Mouse (Mus musculus): ENCODE measurements around the gene Foxq1. TPM values are rescaled to one million over a fixed set of nuclear protein-coding genes. Genes with fewer than 3 reads are reported as not detected.

Gene Foxq1
- total RNA-seq (2023): under 1 TPM; 0.55 to 0.67 TPM

DNA sequence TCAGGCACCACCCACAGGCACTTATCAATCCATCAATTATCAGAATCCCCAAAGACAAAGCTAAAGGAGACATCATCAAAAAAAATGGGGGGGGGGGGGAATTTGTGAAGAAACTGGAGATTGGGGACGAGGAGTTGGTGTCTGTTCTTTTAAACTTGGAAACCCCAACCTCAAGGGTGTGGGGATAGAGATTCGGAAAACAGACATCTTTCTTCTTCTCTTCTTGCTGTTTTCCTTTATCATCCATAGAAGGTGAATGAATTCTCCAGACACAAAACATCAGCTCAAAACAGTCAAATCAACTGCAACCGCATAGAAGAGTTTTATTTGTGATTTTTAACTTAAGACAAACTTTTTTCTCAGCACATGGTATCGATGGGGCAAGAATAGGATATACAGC lies at the start of gene Foxq1:
Gene Foxq1 (plus strand): TSS at position 301 of the 400 bp plus-strand sequence.

DNA sequence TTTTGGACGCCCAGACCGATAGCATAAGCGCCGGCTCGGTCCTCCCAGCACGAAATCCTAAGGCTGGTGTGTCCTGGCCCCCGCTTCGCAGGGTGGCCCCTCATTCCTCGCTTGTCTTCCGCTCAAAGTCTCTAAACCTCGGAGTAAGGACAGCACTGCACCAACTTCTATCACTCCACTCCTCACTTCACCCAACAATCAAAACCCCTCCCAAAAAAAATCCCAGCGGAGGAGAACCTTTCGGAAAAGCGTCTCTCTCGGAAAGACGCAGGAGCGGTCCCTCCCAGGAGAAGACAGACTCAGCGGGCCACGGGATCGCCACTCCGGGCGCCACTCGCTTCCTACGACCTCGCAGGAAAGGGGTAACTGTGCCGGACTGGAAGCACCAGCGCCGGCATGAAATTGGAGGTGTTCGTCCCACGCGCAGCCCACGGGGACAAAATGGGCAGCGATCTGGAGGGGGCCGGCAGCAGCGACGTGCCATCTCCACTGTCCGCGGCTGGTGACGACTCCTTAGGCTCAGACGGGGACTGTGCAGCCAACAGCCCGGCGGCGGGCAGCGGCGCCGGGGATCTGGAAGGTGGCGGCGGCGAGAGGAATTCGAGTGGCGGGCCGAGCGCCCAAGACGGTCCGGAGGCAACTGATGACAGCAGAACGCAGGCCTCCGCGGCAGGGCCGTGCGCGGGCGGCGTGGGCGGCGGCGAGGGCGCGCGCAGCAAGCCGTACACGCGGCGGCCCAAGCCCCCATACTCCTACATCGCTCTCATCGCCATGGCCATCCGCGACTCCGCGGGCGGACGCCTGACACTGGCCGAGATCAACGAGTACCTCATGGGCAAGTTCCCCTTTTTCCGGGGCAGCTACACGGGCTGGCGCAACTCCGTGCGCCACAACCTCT lies 2.8 kb downstream of the Foxq1 start, which contains the start of gene A530084C06Rik:
Gene A530084C06Rik (minus strand): TSS at position 813 of the 898 bp plus-strand sequence.

Other genes starting within 250 kb of the Foxq1 start
- under 1 TPM; 0.62 to 0.75 TPM for gene A530084C06Rik, start 3.2 kb downstream of the Foxq1 start, total RNA-seq (2023)
- not detected for gene Foxf2, start 69.7 kb downstream of the Foxq1 start, total RNA-seq (2023)